Mouse (Mus musculus): Measurements from ENCODE around the gene Elmo2.

- TF ChIP-seq CTCF (IDR thresholded peaks at IDR 0.05; ENCODE audit: extremely low read depth, insufficient read depth, low read length), result no peak
- no peak for TF ChIP-seq POLR2A (IDR thresholded peaks at IDR 0.05; ENCODE audit: extremely low read depth, insufficient read depth, low read length)
These were observed 15.4 kb downstream of the Elmo2 start for GRCm38 (mm10) chr2:165310818-165311425.

All from cortical plate, adult 2 months (tissue).